Mouse (Mus musculus): ENCODE results near the gene Polr3gl.
"Not testable (repeated sequence)": the region's sequence is repeated elsewhere in the genome, so short reads cannot be mapped to it uniquely, and the experiment has no call there.

Polr3gl gene

GRCm38 (mm10) chr3:96593790-96594560 is at the start of gene Polr3gl:
Polr3gl (minus strand) TSS chr3:96594181.
- DNase-seq (ENCODE audit: low read depth, low spot score), result peak; percentile 94

GRCm38 (mm10) chr3:96639219-96639618 is 45.2 kb upstream of the Polr3gl start:
- peak; percentile 85 for DNase-seq (ENCODE audit: low read depth, low spot score)

- DNase-seq (ENCODE audit: low read depth, low spot score), result no peak
Measured at GRCm38 (mm10) chr3:96636448-96636847, 42.5 kb upstream of the Polr3gl start.

GRCm38 (mm10) chr3:96635906-96636305 is 41.9 kb upstream of the Polr3gl start:
- DNase-seq (ENCODE audit: low read depth, low spot score), result no peak

GRCm38 (mm10) chr3:96634928-96635879 is 41.2 kb upstream of the Polr3gl start, which contains the start of the genes Pex11b and Gm42957:
Pex11b (plus strand) TSS chr3:96635376.
Gm42957 (plus strand) TSS chr3:96635474.
- peak; percentile 93 for DNase-seq (ENCODE audit: low read depth, low spot score)

GRCm38 (mm10) chr3:96634015-96634414 is 40.0 kb upstream of the Polr3gl start:
- no peak for DNase-seq (ENCODE audit: low read depth, low spot score)

- DNase-seq (ENCODE audit: low read depth, low spot score), result no peak
Measured at GRCm38 (mm10) chr3:96632058-96632457, 38.1 kb upstream of the Polr3gl start.

- peak; percentile 99 for DNase-seq (ENCODE audit: low read depth, low spot score)
Measured at GRCm38 (mm10) chr3:96629729-96630600, 36.0 kb upstream of the Polr3gl start, which contains the start of gene Rbm8a. Rbm8a (plus strand) TSS chr3:96629933.

GRCm38 (mm10) chr3:96623201-96623600 is 29.2 kb upstream of the Polr3gl start:
- DNase-seq (ENCODE audit: low read depth, low spot score), result no peak

GRCm38 (mm10) chr3:96617941-96618340 is 24.0 kb upstream of the Polr3gl start:
- no peak for DNase-seq (ENCODE audit: low read depth, low spot score)

- no peak for DNase-seq (ENCODE audit: low read depth, low spot score)
Measured at GRCm38 (mm10) chr3:96606618-96607017, 12.6 kb upstream of the Polr3gl start.

GRCm38 (mm10) chr3:96606007-96606406 is 12.0 kb upstream of the Polr3gl start:
- not testable (repeated sequence) for DNase-seq (ENCODE audit: low read depth, low spot score)

- peak; percentile 72 for DNase-seq (ENCODE audit: low read depth, low spot score)
Measured at GRCm38 (mm10) chr3:96603311-96603710, 9.3 kb upstream of the Polr3gl start.

- no peak for DNase-seq (ENCODE audit: low read depth, low spot score)
Measured at GRCm38 (mm10) chr3:96602704-96603084, 8.7 kb upstream of the Polr3gl start.

- peak; percentile 70 for DNase-seq (ENCODE audit: low read depth, low spot score)
Measured at GRCm38 (mm10) chr3:96601941-96602703, 8.1 kb upstream of the Polr3gl start.

- peak; percentile 87 for DNase-seq (ENCODE audit: low read depth, low spot score)
Measured at GRCm38 (mm10) chr3:96601251-96601787, 7.3 kb upstream of the Polr3gl start.

GRCm38 (mm10) chr3:96600639-96601250 is 6.8 kb upstream of the Polr3gl start, which contains the start of gene Lix1l:
Lix1l (plus strand) TSS chr3:96601149.
- DNase-seq (ENCODE audit: low read depth, low spot score), result peak; percentile 100

- DNase-seq (ENCODE audit: low read depth, low spot score), result no peak
Measured at GRCm38 (mm10) chr3:96599411-96599810, 5.4 kb upstream of the Polr3gl start.

- DNase-seq (ENCODE audit: low read depth, low spot score), result no peak
Measured at GRCm38 (mm10) chr3:96599069-96599393, 5.0 kb upstream of the Polr3gl start.
